Mouse (Mus musculus) limb, embryonic 15.5 days (tissue): ENCODE data around the gene Arhgef25. TPM values are rescaled to one million over a fixed set of nuclear protein-coding genes. Genes with fewer than 3 reads are reported as not detected.

Source experiments
- ATAC-seq: fragments of 200-750 bp; cut with Nextera tagmentation; 2 replicates; pipeline ENCODE4 v1.8.0; 2017; ENCODE audit warnings: low read depth, moderate TSS enrichment; ENCODE audit not compliant: insufficient number of reproducible peaks, low FRiP score, low TSS enrichment
- H3K27ac ChIP-seq: fragments of 300-500 bp; sonication (generic); 2 replicates; pipeline ENCODE4 v1.5.1; 2015; ENCODE audit warnings: moderate library complexity, mild to moderate bottlenecking, inconsistent platforms
- H3K27me3 ChIP-seq: fragments of 300-500 bp; sonication (generic); 2 replicates; pipeline ENCODE4 v1.6.1; 2015; ENCODE audit warnings: inconsistent platforms
- H3K36me3 ChIP-seq: fragments of 300-500 bp; sonication (generic); 2 replicates; pipeline ENCODE4 v1.6.1; 2015; ENCODE audit warnings: inconsistent platforms
- H3K4me1 ChIP-seq: fragments of 300-500 bp; sonication (generic); 2 replicates; pipeline ENCODE4 v1.6.1; 2015; ENCODE audit warnings: inconsistent platforms
- H3K4me2 ChIP-seq: fragments of 300-500 bp; sonication (generic); 2 replicates; pipeline ENCODE4 v1.6.1; 2015; ENCODE audit warnings: mild to moderate bottlenecking, inconsistent platforms
- H3K4me3 ChIP-seq: fragments of 300-500 bp; sonication (generic); 2 replicates; pipeline ENCODE4 v1.5.1; 2015; ENCODE audit warnings: mild to moderate bottlenecking, inconsistent platforms
- H3K9ac ChIP-seq: fragments of 300-500 bp; sonication (generic); 2 replicates; pipeline ENCODE4 v1.6.1; 2015; ENCODE audit warnings: inconsistent platforms
- H3K9me3 ChIP-seq: fragments of 300-500 bp; sonication (generic); 2 replicates; pipeline ENCODE4 v1.6.1; 2016; ENCODE audit warnings: inconsistent platforms
- whole genome bisulfite sequencing: fragments of 180-500 bp; shearing (Covaris S2); methylation state at CpG from one replicate; pipeline ENCODE4 v1.1.7; 2015; 5-methylcytosine and 5-hydroxymethylcytosine counted together
- polyA plus RNA-seq: library from polyadenylated mRNA; unstranded; fragments of >200 nt; fragmentation: Nextera tagmentation; extraction: Ambion mirVana; gene quantifications from 2 replicates; pipeline ENCODE4 v1.2.1, GENCODE M21; 2015

Arhgef25 gene
- polyA plus RNA-seq, 1 experiment from 2014 or later: 118 TPM

DNA sequence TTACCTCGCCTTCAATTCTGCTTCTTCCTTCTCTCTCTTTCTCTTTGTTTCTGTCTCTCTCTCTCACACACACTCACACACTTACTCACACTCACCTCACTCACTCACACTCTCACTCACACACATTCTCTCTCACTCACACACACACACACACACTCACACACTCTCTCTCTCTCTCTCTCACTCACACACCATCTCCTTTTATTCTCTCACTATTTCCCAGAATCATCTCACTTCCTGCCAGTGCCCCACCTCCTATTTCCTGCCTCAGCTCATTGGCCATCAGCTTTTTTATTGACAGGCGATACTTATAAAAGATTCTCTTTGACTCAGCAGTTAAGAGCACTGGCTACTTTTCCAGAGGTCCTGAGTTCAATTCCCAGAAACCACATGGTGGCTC lies 28.5 kb upstream of the Arhgef25 start:
- Histone ChIP-seq H3K9ac (no peak overlapping the region), H3K4me2 (no peak overlapping the region), H3K4me1 (no peaks in the 10 kb centered on the region), H3K36me3 (no peaks in the 10 kb centered on the region), H3K27me3 (no peaks in the 10 kb centered on the region), H3K9me3 (no peaks in the 10 kb centered on the region), H3K4me3 (no peak overlapping the region), H3K27ac (no peak overlapping the region)
- no peak for ATAC-seq
- WGBS: 84% methylated on average over 2 of the region's 2 CpGs

- H3K9ac ChIP-seq: no peak overlapping the region
- H3K27ac ChIP-seq: no peak overlapping the region
- no peaks in the 10 kb centered on the region for H3K27me3 ChIP-seq
- H3K36me3 ChIP-seq: no peaks in the 10 kb centered on the region
- no peak overlapping the region for H3K4me2 ChIP-seq
- no peak for ATAC-seq
- no peaks in the 10 kb centered on the region for H3K4me1 ChIP-seq
- no peak overlapping the region for H3K4me3 ChIP-seq
- H3K9me3 ChIP-seq: no peaks in the 10 kb centered on the region
These were observed 27.3 kb upstream of the Arhgef25 start for GRCm38 (mm10) chr10:127217177-127217576.

DNA sequence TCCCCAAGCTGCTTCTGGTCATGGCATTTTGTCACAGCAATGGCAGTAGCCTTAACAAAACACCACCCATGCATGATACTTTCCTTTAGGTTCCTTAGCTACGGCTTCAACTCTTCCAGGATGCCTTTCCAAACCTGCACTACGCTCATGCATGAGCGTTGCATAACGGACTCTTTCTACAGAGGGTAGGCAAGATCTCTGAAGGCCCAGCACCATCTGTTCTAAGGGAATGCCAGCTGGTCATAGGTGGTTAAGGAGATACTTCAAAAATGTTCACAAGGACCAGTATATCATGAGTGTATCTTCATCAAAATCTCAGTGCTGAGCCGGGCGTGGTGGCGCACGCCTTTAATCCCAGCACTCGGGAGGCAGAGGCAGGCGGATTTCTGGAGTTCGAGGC lies 26.6 kb upstream of the Arhgef25 start:
- no peaks in the 10 kb centered on the region for H3K27me3 ChIP-seq
- H3K36me3 ChIP-seq: no peaks in the 10 kb centered on the region
- H3K4me3 ChIP-seq: no peak overlapping the region
- WGBS: 95% methylated on average over 11 of the region's 11 CpGs
- no peak overlapping the region for H3K4me2 ChIP-seq
- no peak for ATAC-seq
- H3K4me1 ChIP-seq: no peaks in the 10 kb centered on the region
- H3K9me3 ChIP-seq: no peaks in the 10 kb centered on the region
- H3K27ac ChIP-seq: no peak overlapping the region
- no peak overlapping the region for H3K9ac ChIP-seq

DNA sequence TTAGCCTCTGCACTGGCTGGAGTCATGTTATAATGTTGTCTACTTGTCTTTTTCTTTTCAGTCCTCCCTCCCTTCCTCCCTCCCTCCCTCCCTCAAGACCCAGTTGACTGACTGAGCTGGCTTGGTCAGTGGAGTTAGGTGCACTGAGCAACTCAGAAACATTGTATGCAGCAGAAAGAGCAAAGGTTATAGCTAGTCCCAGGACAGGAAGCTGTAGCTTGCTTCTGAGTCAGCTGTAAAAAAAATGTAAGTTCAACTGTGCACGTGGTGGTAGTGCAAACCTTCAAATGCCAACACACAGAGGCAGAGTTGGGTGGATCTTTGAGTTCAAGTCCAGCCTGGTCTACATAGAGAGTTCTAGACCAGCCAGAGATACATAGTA lies 24.5 kb upstream of the Arhgef25 start:
- H3K36me3 ChIP-seq: no peaks in the 10 kb centered on the region
- no peak overlapping the region for H3K4me3 ChIP-seq
- peaks cover 8% of the 10 kb centered on the region for H3K4me1 ChIP-seq
- no peaks in the 10 kb centered on the region for H3K27me3 ChIP-seq
- H3K9me3 ChIP-seq: no peaks in the 10 kb centered on the region
- ATAC-seq: no peak
- 57% methylated on average over 1 of the region's 1 CpGs for WGBS
- H3K27ac ChIP-seq: no peak overlapping the region
- H3K4me2 ChIP-seq: no peak overlapping the region
- H3K9ac ChIP-seq: no peak overlapping the region

GRCm38 (mm10) chr10:127213704-127214421 lies 24.0 kb upstream of the Arhgef25 start:
- Histone ChIP-seq H3K4me2 (no peak overlapping the region), H3K4me1 (peaks cover 8% of the 10 kb centered on the region), H3K4me3 (no peak overlapping the region), H3K9ac (no peak overlapping the region), H3K36me3 (0 out of 2 replicates have a peak, but pooled peaks cover under 1% of the 10 kb centered on the region), H3K27me3 (no peaks in the 10 kb centered on the region), H3K27ac (no peak overlapping the region), H3K9me3 (no peaks in the 10 kb centered on the region)
- ATAC-seq: no peak
- WGBS: 76% methylated on average over 13 of the region's 13 CpGs

- no peaks in the 10 kb centered on the region for H3K27me3 ChIP-seq
- H3K36me3 ChIP-seq: peaks cover 7% of the 10 kb centered on the region; the same call in 1 of the 2 replicates
- no peak overlapping the region for H3K4me3 ChIP-seq
- H3K4me1 ChIP-seq: peaks cover 8% of the 10 kb centered on the region
- no peaks in the 10 kb centered on the region for H3K9me3 ChIP-seq
- H3K9ac ChIP-seq: no peak overlapping the region
- 85% methylated on average over 8 of the region's 8 CpGs for WGBS
- ATAC-seq: no peak
- H3K4me2 ChIP-seq: no peak overlapping the region
- H3K27ac ChIP-seq: no peak overlapping the region
These were observed 23.4 kb upstream of the Arhgef25 start for GRCm38 (mm10) chr10:127213272-127213671.

- Histone ChIP-seq H3K9me3 (no peaks in the 10 kb centered on the region), H3K4me2 (peak within 1 kb of the TSS; percentile 90), H3K9ac (peak within 1 kb of the TSS; percentile 78), H3K4me3 (peak within 1 kb of the TSS; percentile 88), H3K27ac (peak within 1 kb of the TSS; percentile 57), H3K4me1 (peaks cover 8% of the 10 kb centered on the region), H3K36me3 (peaks cover 20% of the 10 kb centered on the region), H3K27me3 (no peaks in the 10 kb centered on the region)
- 0% methylated on average over 47 of the region's 47 CpGs for WGBS
- ATAC-seq: peak; percentile 94
These were observed 21.6 kb upstream of the Arhgef25 start, which contains the start of gene Pip4k2c for GRCm38 (mm10) chr10:127211414-127211854. TSS of gene Pip4k2c (minus strand) at chr10:127211585.

GRCm38 (mm10) chr10:127210961-127211405 lies 21.1 kb upstream of the Arhgef25 start:
- H3K9me3 ChIP-seq: no peaks in the 10 kb centered on the region
- ATAC-seq: peak; percentile 31
- H3K4me1 ChIP-seq: peaks cover 8% of the 10 kb centered on the region
- peak overlapping the region; percentile 90 for H3K4me2 ChIP-seq
- no peaks in the 10 kb centered on the region for H3K27me3 ChIP-seq
- WGBS: 1% methylated on average over 25 of the region's 25 CpGs
- peaks cover 24% of the 10 kb centered on the region for H3K36me3 ChIP-seq
- peak overlapping the region; percentile 88 for H3K4me3 ChIP-seq
- peak overlapping the region; percentile 78 for H3K9ac ChIP-seq
- peak overlapping the region; percentile 57 for H3K27ac ChIP-seq

DNA sequence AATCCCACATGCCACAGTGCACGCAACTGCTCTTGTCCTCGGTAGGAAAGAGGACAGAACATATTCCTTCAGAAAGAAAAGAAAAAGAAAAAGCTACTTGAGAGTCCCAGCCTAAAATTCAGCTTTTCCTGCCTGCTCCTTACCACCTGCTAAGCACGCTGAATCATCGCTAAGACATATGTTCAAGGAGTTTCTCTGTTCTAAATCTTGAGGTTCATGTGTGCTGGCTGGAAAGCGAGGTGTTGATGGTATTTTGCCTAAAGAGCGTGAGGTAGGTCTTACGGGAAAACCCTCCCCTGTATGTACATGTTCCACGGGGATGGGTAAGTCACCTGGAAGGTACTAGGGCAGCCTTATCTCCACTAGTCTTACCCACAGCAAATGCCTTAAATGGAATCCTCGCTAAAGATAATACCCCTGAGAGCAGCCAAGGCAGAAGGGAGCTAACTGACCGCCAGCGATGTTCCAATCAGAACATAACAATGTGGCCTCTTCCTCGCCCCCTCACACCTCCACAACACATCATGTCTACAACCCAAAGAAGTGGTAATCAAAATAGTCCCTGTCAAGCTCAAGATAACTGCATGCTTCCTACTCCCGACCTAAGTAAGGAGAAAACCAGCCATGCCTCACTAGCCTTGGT lies 20.2 kb upstream of the Arhgef25 start:
- WGBS: 88% methylated on average over 13 of the region's 13 CpGs
- no peaks in the 10 kb centered on the region for H3K27me3 ChIP-seq
- H3K9ac ChIP-seq: no peak overlapping the region

GRCm38 (mm10) chr10:127208921-127209320 lies 19.0 kb upstream of the Arhgef25 start:
- ATAC-seq: no peak
- H3K36me3 ChIP-seq: peaks cover 44% of the 10 kb centered on the region
- 89% methylated on average over 4 of the region's 4 CpGs for WGBS
- no peaks in the 10 kb centered on the region for H3K27me3 ChIP-seq
- H3K4me1 ChIP-seq: peaks cover 8% of the 10 kb centered on the region
- no peak overlapping the region for H3K27ac ChIP-seq
- no peak overlapping the region for H3K4me2 ChIP-seq
- no peak overlapping the region for H3K9ac ChIP-seq
- no peak overlapping the region for H3K4me3 ChIP-seq
- H3K9me3 ChIP-seq: no peaks in the 10 kb centered on the region

More for the DNA sequence above, 20.2 kb upstream of the Arhgef25 start:
- Histone ChIP-seq H3K36me3 (peaks cover 33% of the 10 kb centered on the region), H3K27ac (no peak overlapping the region), H3K9me3 (no peaks in the 10 kb centered on the region), H3K4me2 (no peak overlapping the region), H3K4me1 (peaks cover 8% of the 10 kb centered on the region), H3K4me3 (peak overlapping the region; percentile 88)
- no peak for ATAC-seq

- no peaks in the 10 kb centered on the region for H3K9me3 ChIP-seq
- no peak for ATAC-seq
These were observed 15.5 kb upstream of the Arhgef25 start for GRCm38 (mm10) chr10:127205373-127205772.

GRCm38 (mm10) chr10:127204589-127204988 lies 14.7 kb upstream of the Arhgef25 start:
- 91% methylated on average over 5 of the region's 5 CpGs for WGBS
- Histone ChIP-seq H3K9me3 (no peaks in the 10 kb centered on the region), H3K4me2 (no peak overlapping the region), H3K4me1 (no peaks in the 10 kb centered on the region), H3K9ac (no peak overlapping the region), H3K27ac (no peak overlapping the region), H3K4me3 (no peak overlapping the region), H3K27me3 (no peaks in the 10 kb centered on the region), H3K36me3 (peaks cover 78% of the 10 kb centered on the region)
- ATAC-seq: no peak

More at GRCm38 (mm10) chr10:127205373-127205772, 15.5 kb upstream of the Arhgef25 start:
- peaks cover 74% of the 10 kb centered on the region for H3K36me3 ChIP-seq
- H3K4me3 ChIP-seq: no peak overlapping the region
- H3K27me3 ChIP-seq: no peaks in the 10 kb centered on the region
- WGBS: 89% methylated on average over 10 of the region's 10 CpGs
- H3K27ac ChIP-seq: no peak overlapping the region
- peaks cover under 1% of the 10 kb centered on the region; the same call in 1 of the 2 replicates for H3K4me1 ChIP-seq
- no peak overlapping the region for H3K4me2 ChIP-seq
- no peak overlapping the region for H3K9ac ChIP-seq
